Mouse (Mus musculus) mouse embryonic stem cell (cell line): ENCODE results near the gene Pard3.

Source experiments
- in situ Hi-C, 2 experiments: fragments of 300-500 bp; cut with MboI; formaldehyde crosslinking; loops; 1 replicate in 1 of 2; 3 replicates in 1 of 2; pipeline ENCODE4 v1.14.3; 2019 to 2020; ENCODE audit warnings: low sequenced_read_pairs in 2 of 2, low pct_unique_long_range_greater_than_20kb in 1 of 2, mixed read lengths in 1 of 2; ENCODE audit not compliant: unreplicated experiment in 1 of 2

Pard3 gene

GRCm38 (mm10) chr8:127079244-127079805 is 15.6 kb downstream of the Pard3 start:
- in situ Hi-C loops: no loop called here

- in situ Hi-C loops: no loop called here
Observed at GRCm38 (mm10) chr8:127081297-127081696, 17.6 kb downstream of the Pard3 start.

GRCm38 (mm10) chr8:127082486-127082885 is 18.8 kb downstream of the Pard3 start:
- in situ Hi-C loops: no loop called here

- in situ Hi-C loops: no loop called here
Observed at GRCm38 (mm10) chr8:127084565-127084964, 20.9 kb downstream of the Pard3 start.

- in situ Hi-C loops: no loop called here
Observed at GRCm38 (mm10) chr8:127087434-127087833, 23.7 kb downstream of the Pard3 start.

GRCm38 (mm10) chr8:127088372-127088771 is 24.7 kb downstream of the Pard3 start:
- in situ Hi-C loops: no loop called here

GRCm38 (mm10) chr8:127089021-127089420 is 25.3 kb downstream of the Pard3 start:
- in situ Hi-C loops: no loop called here

- in situ Hi-C loops: no loop called here
Observed at GRCm38 (mm10) chr8:127090435-127090834, 26.7 kb downstream of the Pard3 start.

GRCm38 (mm10) chr8:127091936-127092335 is 28.2 kb downstream of the Pard3 start:
- in situ Hi-C loops: no loop called here

- in situ Hi-C loops: no loop called here
Observed at GRCm38 (mm10) chr8:127092383-127093112, 28.9 kb downstream of the Pard3 start.

GRCm38 (mm10) chr8:127093113-127093426 is 29.4 kb downstream of the Pard3 start:
- in situ Hi-C loops: no loop called here

GRCm38 (mm10) chr8:127095763-127096162 is 32.1 kb downstream of the Pard3 start:
- in situ Hi-C loops: no loop called here

GRCm38 (mm10) chr8:127099439-127100090 is 35.9 kb downstream of the Pard3 start:
- in situ Hi-C loops: no loop called here

- in situ Hi-C loops: no loop called here
Observed at GRCm38 (mm10) chr8:127103256-127103655, 39.6 kb downstream of the Pard3 start.

- in situ Hi-C loops: no loop called here
Observed at GRCm38 (mm10) chr8:127104616-127105015, 40.9 kb downstream of the Pard3 start.

- in situ Hi-C loops: no loop called here
Observed at GRCm38 (mm10) chr8:127107928-127108327, 44.2 kb downstream of the Pard3 start.

GRCm38 (mm10) chr8:127113209-127113608 is 49.5 kb downstream of the Pard3 start:
- in situ Hi-C loops: no loop called here

GRCm38 (mm10) chr8:127115837-127116236 is 52.1 kb downstream of the Pard3 start:
- in situ Hi-C loops: no loop called here

GRCm38 (mm10) chr8:127118373-127118861 is 54.7 kb downstream of the Pard3 start:
- in situ Hi-C loops: no loop called here

- in situ Hi-C loops: no loop called here
Observed at GRCm38 (mm10) chr8:127123391-127123790, 59.7 kb downstream of the Pard3 start.
